Comparison of ENCODE assay signal across 20 mouse cellular contexts in genomic region chr19:23152771-23153605, GRCm38 (mm10). TPM values are rescaled to one million over a fixed set of nuclear protein-coding genes. Genes with fewer than 3 reads are reported as not detected.
DNase-seq lines count a peak whose midpoint lies in the region; ATAC-seq and TF ChIP-seq lines count a peak whose summit lies in the region.
"Had no signal": no experiment of that assay in that cellular context is flagged by ENCODE, and none has a peak within 500 bp of the region (broad histone marks: within the 10 kb centered on the region; RNA-seq: fewer than 3 reads in every experiment).

No protein-coding gene starts in this region.

- peaks cover 18% of the 10 kb centered on the region for H3K4me1 ChIP-seq in heart, embryonic 11.5 days (ENCODE audit: control insufficient read depth, insufficient read depth, low read length)
- peaks cover 93% of the 10 kb centered on the region for H3K4me1 ChIP-seq in E14TG2a.4 (replicated peaks; ENCODE audit: low read depth, low read length)
- peaks cover 58% of the 10 kb centered on the region for H3K4me1 ChIP-seq in erythroblast, embryonic 14.5 days (ENCODE audit: control insufficient read depth)
- H3K4me1 ChIP-seq in forebrain, embryonic 13.5 days, result 0 out of 2 replicates have a peak, but pooled peaks cover 2% of the 10 kb centered on the region

- no peaks in the 10 kb centered on the region for H3K9me3 ChIP-seq in heart, embryonic 11.5 days (replicated peaks; ENCODE audit: control insufficient read depth, low read length)
- H3K9me3 ChIP-seq in E14TG2a.4 (ENCODE audit: low read length), result no peaks in the 10 kb centered on the region
- no peaks in the 10 kb centered on the region for H3K9me3 ChIP-seq in erythroblast, embryonic 14.5 days (ENCODE audit: control insufficient read depth, low read length)
- H3K9me3 ChIP-seq in forebrain, embryonic 13.5 days (replicated peaks), result no peaks in the 10 kb centered on the region
- H3K9me3 ChIP-seq: embryonic facial prominence, embryonic 10.5 days; hindbrain, embryonic 13.5 days; intestine, embryonic 15.5 days; lung, embryonic 15.5 days; midbrain, embryonic 12.5 days; neural tube, embryonic 13.5 days had no signal

- TF ChIP-seq CTCF in E14TG2a.4 (conservative IDR thresholded peaks at IDR 0.05; ENCODE audit: low read length), result no peak

- no peaks in the 10 kb centered on the region for H3K27me3 ChIP-seq in heart, embryonic 11.5 days (ENCODE audit: control insufficient read depth, insufficient read depth, low read length)
- no peaks in the 10 kb centered on the region for H3K27me3 ChIP-seq in E14TG2a.4 (ENCODE audit: insufficient read depth, low read length)
- H3K27me3 ChIP-seq in erythroblast, embryonic 14.5 days (ENCODE audit: control insufficient read depth), result no peaks in the 10 kb centered on the region
- H3K27me3 ChIP-seq in forebrain, embryonic 13.5 days, result no peaks in the 10 kb centered on the region
- H3K27me3 ChIP-seq: hindbrain, embryonic 13.5 days; intestine, embryonic 15.5 days; lung, embryonic 15.5 days; midbrain, embryonic 12.5 days; neural tube, embryonic 13.5 days had no signal

- peak; percentile 18 for DNase-seq in cerebellum, adult 11-12 months
- DNase-seq in cerebellum, adult 18-20 months, result no peak
- no peak for DNase-seq in heart, postnatal 14 days
- DNase-seq in urinary bladder, adult 18-20 months (ENCODE audit: low spot score in 2 of 2), result no peak
- DNase-seq: adrenal gland, postnatal 36 days; gastrocnemius, postnatal 36 days had no signal

- intact Hi-C loops in heart, postnatal 14 days (cut with DNase I), result loop anchor here (5.0 kb wide), 1 partner anchor 54 kb away; no protein-coding TSS in a partner anchor

- H3K4me3 ChIP-seq in heart, embryonic 11.5 days (ENCODE audit: low read depth, low read length), result no peak overlapping the region
- H3K4me3 ChIP-seq in E14TG2a.4 (replicated peaks; ENCODE audit: low read length), result peak overlapping the region; percentile 75
- peak overlapping the region; percentile 57 for H3K4me3 ChIP-seq in erythroblast, embryonic 14.5 days (replicated peaks)
- H3K4me3 ChIP-seq in forebrain, embryonic 13.5 days, result no peak overlapping the region
- H3K4me3 ChIP-seq: embryonic facial prominence, embryonic 10.5 days; hindbrain, embryonic 13.5 days; intestine, embryonic 15.5 days; lung, embryonic 15.5 days; midbrain, embryonic 12.5 days; neural tube, embryonic 13.5 days had no signal

- H3K27ac ChIP-seq in heart, embryonic 11.5 days (ENCODE audit: low read depth, low read length), result no peak overlapping the region
- H3K27ac ChIP-seq in forebrain, embryonic 13.5 days, result no peak overlapping the region
- H3K27ac ChIP-seq: embryonic facial prominence, embryonic 10.5 days; hindbrain, embryonic 13.5 days; intestine, embryonic 15.5 days; lung, embryonic 15.5 days; macrophage; midbrain, embryonic 12.5 days; neural tube, embryonic 13.5 days had no signal

- 54% methylated on average over 25 of the region's 25 CpGs for WGBS in heart, embryonic 11.5 days (ENCODE audit: insufficient replicate concordance)
- 77% methylated on average over 25 of the region's 25 CpGs for WGBS in forebrain, embryonic 13.5 days

- ATAC-seq in heart, embryonic 11.5 days (replicated peaks; ENCODE audit: insufficient number of reproducible peaks, low FRiP score, low TSS enrichment), result no peak
- no peak for ATAC-seq in forebrain, embryonic 13.5 days
- ATAC-seq: activated CD4-positive, CD25-positive, alpha-beta regulatory T cell, adult 4 months; CD4-positive, CD25-positive, alpha-beta regulatory T cell, adult 4 months; forebrain, embryonic 16.5 days had no signal

- no peak overlapping the region for H3K9ac ChIP-seq in heart, embryonic 11.5 days (ENCODE audit: low read depth, low read length)
- H3K9ac ChIP-seq in forebrain, embryonic 13.5 days, result no peak overlapping the region
- H3K9ac ChIP-seq: hindbrain, embryonic 13.5 days; intestine, embryonic 15.5 days; lung, embryonic 15.5 days; midbrain, embryonic 12.5 days; neural tube, embryonic 13.5 days had no signal

- H3K36me3 ChIP-seq in heart, embryonic 11.5 days (ENCODE audit: control insufficient read depth, insufficient read depth, low read length), result no peaks in the 10 kb centered on the region
- H3K36me3 ChIP-seq in E14TG2a.4 (ENCODE audit: insufficient read depth, low read length), result peaks cover 88% of the 10 kb centered on the region
- no peaks in the 10 kb centered on the region for H3K36me3 ChIP-seq in erythroblast, embryonic 14.5 days (ENCODE audit: control insufficient read depth)
- no peaks in the 10 kb centered on the region for H3K36me3 ChIP-seq in forebrain, embryonic 13.5 days (ENCODE audit: poor library complexity, severe bottlenecking)
- H3K36me3 ChIP-seq: embryonic facial prominence, embryonic 10.5 days; hindbrain, embryonic 13.5 days; intestine, embryonic 15.5 days; lung, embryonic 15.5 days; midbrain, embryonic 12.5 days; neural tube, embryonic 13.5 days had no signal

- peak overlapping the region; percentile 54; the same call in 1 of the 2 replicates for H3K4me2 ChIP-seq in heart, embryonic 11.5 days
- no peak overlapping the region for H3K4me2 ChIP-seq in forebrain, embryonic 13.5 days
- H3K4me2 ChIP-seq: hindbrain, embryonic 13.5 days; intestine, embryonic 15.5 days; lung, embryonic 15.5 days; midbrain, embryonic 12.5 days; neural tube, embryonic 13.5 days had no signal

RNA-seq across cellular contexts. Expression of gene Klf9, which starts 12.0 kb away (rescaled TPM):
- polyA plus RNA-seq in heart, embryonic 11.5 days (2014; fragmentation: Nextera tagmentation; extraction: Ambion mirVana), result 1.2 and 1.6 TPM in 2 replicates
- 100 to 1,000 TPM; 137 to 150 TPM for total RNA-seq in heart, postnatal 14 days (2021)
- polyA plus RNA-seq in erythroblast, embryonic 14.5 days (2012), result 0.06 and 0.20 TPM in 2 replicates
- polyA plus RNA-seq in forebrain, embryonic 13.5 days (2015; fragmentation: Nextera tagmentation; extraction: Ambion mirVana), result 0.97 and 1.0 TPM in 2 replicates

Comparison
In these comparisons a context has a peak if more than half of its experiments do, and no peak if none do; other contexts are left out.
1. H3K4me3 ChIP-seq: peak in E14TG2a.4 (single experiment) and erythroblast, embryonic 14.5 days (single experiment); none in heart, embryonic 11.5 days (single experiment) and forebrain, embryonic 13.5 days (single experiment).